Comparison of ENCODE assay signal across 12 mouse cellular contexts in genomic region chr5:124891921-124892370, GRCm38 (mm10). TPM values are rescaled to one million over a fixed set of nuclear protein-coding genes. Genes with fewer than 3 reads are reported as not detected.
DNase-seq lines count a peak whose midpoint lies in the region; ATAC-seq and TF ChIP-seq lines count a peak whose summit lies in the region.
"Had no signal": no experiment of that assay in that cellular context is flagged by ENCODE, and none has a peak within 500 bp of the region (broad histone marks: within the 10 kb centered on the region; RNA-seq: fewer than 3 reads in every experiment).

No protein-coding gene starts in this region.

- no peak for ATAC-seq in hindbrain, postnatal 0 days
- peak; percentile 50; the same call in 1 of the 2 replicates for ATAC-seq in liver, embryonic 14.5 days (ENCODE audit: insufficient read depth)
- ATAC-seq: CD4-positive, CD25-positive, alpha-beta regulatory T cell, adult 4 months; Patski had no signal

- peaks cover 31% of the 10 kb centered on the region for H3K36me3 ChIP-seq in hindbrain, embryonic 10.5 days
- H3K36me3 ChIP-seq in hindbrain, postnatal 0 days (ENCODE audit: insufficient read depth, low read length), result peaks cover 10% of the 10 kb centered on the region; the same call in 1 of the 2 replicates
- no peaks in the 10 kb centered on the region for H3K36me3 ChIP-seq in liver, embryonic 14.5 days (replicated peaks; ENCODE audit: control insufficient read depth, insufficient read depth, low read depth)

- no peak for TF ChIP-seq EP300 in liver, embryonic 14.5 days (IDR thresholded peaks at IDR 0.05; ENCODE audit: low read depth)

- TF ChIP-seq CTCF in hindbrain, postnatal 0 days (IDR thresholded peaks at IDR 0.05; ENCODE audit: low read depth), result no peak
- no peak for TF ChIP-seq CTCF in liver, embryonic 14.5 days (IDR thresholded peaks at IDR 0.05; ENCODE audit: low read depth)

- 64% methylated on average over 3 of the region's 3 CpGs for WGBS in hindbrain, embryonic 10.5 days
- WGBS in hindbrain, postnatal 0 days, result 66% methylated on average over 3 of the region's 3 CpGs
- 65% methylated on average over 3 of the region's 3 CpGs for WGBS in liver, embryonic 14.5 days (ENCODE audit: insufficient replicate concordance)

- no peaks in the 10 kb centered on the region for H3K27me3 ChIP-seq in hindbrain, embryonic 10.5 days (ENCODE audit: insufficient read depth, poor library complexity, severe bottlenecking)
- H3K27me3 ChIP-seq in hindbrain, postnatal 0 days (ENCODE audit: insufficient read depth, low read length), result no peaks in the 10 kb centered on the region
- no peaks in the 10 kb centered on the region for H3K27me3 ChIP-seq in liver, embryonic 14.5 days (ENCODE audit: control insufficient read depth, insufficient read depth, low read length)
- H3K27me3 ChIP-seq: Patski had no signal

- H3K4me1 ChIP-seq in hindbrain, embryonic 10.5 days (replicated peaks), result peaks cover 29% of the 10 kb centered on the region
- H3K4me1 ChIP-seq in hindbrain, postnatal 0 days (ENCODE audit: insufficient read depth, low read length), result peaks cover 3% of the 10 kb centered on the region; the same call in 1 of the 2 replicates
- no peaks in the 10 kb centered on the region for H3K4me1 ChIP-seq in liver, embryonic 14.5 days (replicated peaks; ENCODE audit: control insufficient read depth in 2 of 2, insufficient read depth in 2 of 2, low read length in 1 of 2)

- H3K27ac ChIP-seq in hindbrain, embryonic 10.5 days, result peak overlapping the region; percentile 57; the same call in 1 of the 2 replicates
- no peak overlapping the region for H3K27ac ChIP-seq in hindbrain, postnatal 0 days
- no peak overlapping the region for H3K27ac ChIP-seq in liver, embryonic 14.5 days
- H3K27ac ChIP-seq: left cerebral cortex, adult 2 months; macrophage had no signal

- DNase-seq in hindbrain, embryonic 10.5 days (ENCODE audit: low spot score), result peak; percentile 39
- DNase-seq in hindbrain, postnatal 0 days (ENCODE audit: low spot score), result no peak
- DNase-seq in adrenal gland, adult 18-20 months (ENCODE audit: low spot score in 2 of 2), result peak; percentile 36 to 51
- DNase-seq in gastrocnemius, adult 18-20 months (ENCODE audit: low spot score), result peak; percentile 93
- DNase-seq in liver, embryonic 14.5 days (ENCODE audit: low read depth in 3 of 3, low spot score in 3 of 3), result peak in 1 of 3 experiments; percentile 5
- DNase-seq in spleen, postnatal 4 days (ENCODE audit: low spot score in 2 of 2), result no peak
- no peak for DNase-seq in right cerebral cortex, postnatal 36 days (ENCODE audit: low spot score in 2 of 2)
- no peak for DNase-seq in urinary bladder, postnatal 36 days (ENCODE audit: low spot score in 2 of 2)

- no peak overlapping the region for H3K4me2 ChIP-seq in hindbrain, postnatal 0 days (ENCODE audit: low read depth, low read length)
- H3K4me2 ChIP-seq in liver, embryonic 14.5 days (ENCODE audit: low read depth), result no peak overlapping the region

- no peak overlapping the region for H3K9ac ChIP-seq in hindbrain, postnatal 0 days (replicated peaks; ENCODE audit: low read length)
- no peak overlapping the region for H3K9ac ChIP-seq in liver, embryonic 14.5 days (replicated peaks)

- 0 out of 2 replicates have a peak overlapping the region, but pooled peaks have one; percentile 5 for H3K4me3 ChIP-seq in hindbrain, embryonic 10.5 days
- H3K4me3 ChIP-seq in hindbrain, postnatal 0 days (ENCODE audit: low read length), result no peak overlapping the region
- H3K4me3 ChIP-seq in liver, embryonic 14.5 days (ENCODE audit: insufficient read depth in 1 of 2, low read depth in 2 of 2, low read length in 2 of 2), result no peak overlapping the region
- H3K4me3 ChIP-seq: left cerebral cortex, adult 2 months had no signal

- no peaks in the 10 kb centered on the region for H3K9me3 ChIP-seq in hindbrain, embryonic 10.5 days
- H3K9me3 ChIP-seq in hindbrain, postnatal 0 days (ENCODE audit: low read length), result no peaks in the 10 kb centered on the region
- no peaks in the 10 kb centered on the region for H3K9me3 ChIP-seq in liver, embryonic 14.5 days (ENCODE audit: control insufficient read depth, low read length)

RNA-seq across cellular contexts. Expression of gene Zfp664, which starts 29.5 kb away (rescaled TPM):
- polyA plus RNA-seq in hindbrain, embryonic 10.5 days (2016; fragmentation: Nextera tagmentation; extraction: Ambion mirVana), result 147 and 161 TPM in 2 replicates
- total RNA-seq in hindbrain, postnatal 0 days (2014; rRNA removed), result 42.5 and 44.7 TPM in 2 replicates
- 63.6 and 68.9 TPM in 2 replicates for polyA plus RNA-seq in hindbrain, postnatal 0 days (2015; fragmentation: Nextera tagmentation; extraction: Ambion mirVana)
- 10 to 100 TPM; 52.4 to 60.3 TPM for total RNA-seq in adrenal gland, adult 18-20 months (2021)
- total RNA-seq in gastrocnemius, adult 18-20 months (2021), result 10 to 100 TPM; 15.9 to 22.7 TPM
- polyA plus RNA-seq in liver, embryonic 14.5 days (2012; rRNA removed), result 5.8 and 7.9 TPM in 2 replicates
- 9.9 and 10.6 TPM in 2 replicates for polyA plus RNA-seq in liver, embryonic 14.5 days (2014; fragmentation: Nextera tagmentation; extraction: Ambion mirVana)

RNA-seq across cellular contexts. Expression of gene Ccdc92, which starts 29.7 kb away (rescaled TPM):
- 15.0 and 20.3 TPM in 2 replicates for polyA plus RNA-seq in hindbrain, embryonic 10.5 days (2016; fragmentation: Nextera tagmentation; extraction: Ambion mirVana)
- total RNA-seq in hindbrain, postnatal 0 days (2014; rRNA removed), result 43.2 and 48.5 TPM in 2 replicates
- 43.7 and 49.4 TPM in 2 replicates for polyA plus RNA-seq in hindbrain, postnatal 0 days (2015; fragmentation: Nextera tagmentation; extraction: Ambion mirVana)
- total RNA-seq in adrenal gland, adult 18-20 months (2021), result 1 to 10 TPM; 6.4 to 8.4 TPM
- under 1 TPM; 0.30 to 0.45 TPM for total RNA-seq in gastrocnemius, adult 18-20 months (2021)
- 0.22 and 0.38 TPM in 2 replicates for polyA plus RNA-seq in liver, embryonic 14.5 days (2012; rRNA removed)
- polyA plus RNA-seq in liver, embryonic 14.5 days (2014; fragmentation: Nextera tagmentation; extraction: Ambion mirVana), result 0.14 and 0.21 TPM in 2 replicates
- polyA plus RNA-seq: macrophage had no signal

Comparison
In these comparisons a context has a peak if more than half of its experiments do, and no peak if none do; other contexts are left out.
1. DNase-seq: peak in hindbrain, embryonic 10.5 days (single experiment), adrenal gland, adult 18-20 months (2 of 2) and gastrocnemius, adult 18-20 months (single experiment); none in hindbrain, postnatal 0 days (single experiment), spleen, postnatal 4 days (0 of 2), right cerebral cortex, postnatal 36 days (0 of 2) and urinary bladder, postnatal 36 days (0 of 2).
2. RNA of gene Ccdc92, which starts 29.7 kb away (total RNA-seq): 43.2 to 48.5 TPM in hindbrain, postnatal 0 days and 6.4 to 8.4 TPM in adrenal gland, adult 18-20 months; 0.30 to 0.45 TPM in gastrocnemius, adult 18-20 months; every median in the first group is over 4 times any median in the second.